Mouse (Mus musculus) intestine, embryonic 16.5 days (tissue): ENCODE results near the gene Serpina1e. TPM values are rescaled to one million over a fixed set of nuclear protein-coding genes. Genes with fewer than 3 reads are reported as not detected.

ENCODE experiments used
- ATAC-seq: fragments of 200-750 bp; cut with Nextera tagmentation; 2 replicates; pipeline ENCODE4 v1.8.0; 2017; ENCODE audit warnings: moderate TSS enrichment, moderate library complexity
- H3K27ac ChIP-seq: fragments of 300-500 bp; sonication (generic); 2 replicates; pipeline ENCODE4 v1.5.1; 2014; ENCODE audit warnings: mild to moderate bottlenecking, low read length
- H3K27me3 ChIP-seq: fragments of 300-500 bp; sonication (generic); replicated peaks from 2 replicates; pipeline ENCODE4 v1.6.1; 2014; ENCODE audit warnings: low read length, control low read depth, mixed read lengths; ENCODE audit not compliant: control insufficient read depth, insufficient read depth
- H3K36me3 ChIP-seq: fragments of 300-500 bp; sonication (generic); 2 replicates; pipeline ENCODE4 v1.6.1; 2014; ENCODE audit warnings: low read length, control low read depth; ENCODE audit not compliant: control insufficient read depth, insufficient read depth
- H3K4me1 ChIP-seq: fragments of 300-500 bp; sonication (generic); 2 replicates; pipeline ENCODE4 v1.6.1; 2014; ENCODE audit warnings: low read length, control low read depth, mixed read lengths; ENCODE audit not compliant: control insufficient read depth, insufficient read depth
- H3K4me2 ChIP-seq: fragments of 300-500 bp; sonication (generic); 2 replicates; pipeline ENCODE4 v1.6.1; 2014; ENCODE audit warnings: low read depth, low read length, control low read depth
- H3K4me3 ChIP-seq: fragments of 300-500 bp; sonication (generic); 2 replicates; pipeline ENCODE4 v1.5.1; 2014; ENCODE audit warnings: mild to moderate bottlenecking, low read length
- H3K9ac ChIP-seq: fragments of 300-500 bp; sonication (generic); 2 replicates; pipeline ENCODE4 v1.6.1; 2014; ENCODE audit warnings: low read depth, low read length
- H3K9me3 ChIP-seq: fragments of 300-500 bp; sonication (generic); 2 replicates; pipeline ENCODE4 v1.6.1; 2016; ENCODE audit warnings: low read length, control low read depth; ENCODE audit not compliant: control insufficient read depth
- WGBS: fragments of 180-500 bp; shearing (Covaris S2); extraction: QIAGEN DNeasy Blood & Tissue Kit; methylation state at CpG from one replicate; pipeline ENCODE4 v1.1.7; 2014; 5-methylcytosine and 5-hydroxymethylcytosine counted together
- polyA plus RNA-seq: library from polyadenylated mRNA; unstranded; fragments of >200 nt; fragmentation: Nextera tagmentation; extraction: Ambion mirVana; gene quantifications from 2 replicates; pipeline ENCODE4 v1.2.1, GENCODE M21; 2015

Gene Serpina1e
- polyA plus RNA-seq, 1 experiment from 2014 or later, result 49.8 TPM

DNA sequence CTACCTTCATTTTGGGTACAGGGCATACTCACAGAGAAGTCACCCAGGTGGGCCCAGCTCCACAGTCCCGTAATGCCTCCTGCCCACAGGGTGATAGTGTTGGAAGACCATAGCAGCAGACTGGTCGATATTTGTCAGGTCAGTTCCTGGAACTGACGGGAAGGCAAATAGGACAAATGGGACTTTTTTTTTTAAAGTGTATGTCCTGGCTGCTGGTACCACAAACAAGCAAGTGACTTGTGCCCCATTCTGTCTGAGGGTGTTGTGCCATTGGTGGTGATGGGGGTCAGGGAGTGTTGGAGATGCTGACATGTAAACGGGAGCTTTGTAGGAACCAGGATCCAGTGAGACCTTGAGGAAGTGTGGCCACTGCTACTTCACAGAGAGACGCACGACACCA, 31.1 kb upstream of the Serpina1e start, which contains the start of gene Serpina11:
Gene Serpina11, minus strand, starts transcription at position 101 of the 400 bp plus-strand sequence.
- no peaks in the 10 kb centered on the region for H3K36me3 ChIP-seq
- H3K9me3 ChIP-seq, result no peaks in the 10 kb centered on the region
- no peaks in the 10 kb centered on the region for H3K27me3 ChIP-seq
- no peak within 1 kb of the TSS for H3K4me2 ChIP-seq
- ATAC-seq, result no peak
- 89% methylated on average over 6 of the region's 6 CpGs for WGBS
- H3K4me1 ChIP-seq, result no peaks in the 10 kb centered on the region
- no peak within 1 kb of the TSS for H3K9ac ChIP-seq
- H3K4me3 ChIP-seq, result no peak within 1 kb of the TSS
- no peak within 1 kb of the TSS for H3K27ac ChIP-seq

DNA sequence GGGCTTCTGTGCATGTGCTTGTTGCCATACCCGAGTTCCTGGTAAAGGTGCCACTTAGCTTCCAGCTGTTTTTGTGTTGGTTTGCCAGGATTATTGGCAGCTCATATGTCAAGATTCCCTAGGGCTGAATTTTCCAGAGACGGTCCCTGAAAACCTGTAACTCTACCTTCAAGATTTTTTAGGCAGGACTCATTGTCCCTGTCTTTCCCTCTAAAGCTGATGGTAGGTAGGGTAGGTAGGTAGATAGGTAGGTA, 30.7 kb upstream of the Serpina1e start:
- Histone ChIP-seq H3K4me2 (no peak overlapping the region), H3K27me3 (no peaks in the 10 kb centered on the region), H3K4me1 (no peaks in the 10 kb centered on the region), H3K27ac (no peak overlapping the region), H3K36me3 (no peaks in the 10 kb centered on the region), H3K9me3 (no peaks in the 10 kb centered on the region), H3K4me3 (no peak overlapping the region), H3K9ac (no peak overlapping the region)
- WGBS, result 54% methylated on average over 2 of the region's 2 CpGs
- no peak for ATAC-seq

DNA sequence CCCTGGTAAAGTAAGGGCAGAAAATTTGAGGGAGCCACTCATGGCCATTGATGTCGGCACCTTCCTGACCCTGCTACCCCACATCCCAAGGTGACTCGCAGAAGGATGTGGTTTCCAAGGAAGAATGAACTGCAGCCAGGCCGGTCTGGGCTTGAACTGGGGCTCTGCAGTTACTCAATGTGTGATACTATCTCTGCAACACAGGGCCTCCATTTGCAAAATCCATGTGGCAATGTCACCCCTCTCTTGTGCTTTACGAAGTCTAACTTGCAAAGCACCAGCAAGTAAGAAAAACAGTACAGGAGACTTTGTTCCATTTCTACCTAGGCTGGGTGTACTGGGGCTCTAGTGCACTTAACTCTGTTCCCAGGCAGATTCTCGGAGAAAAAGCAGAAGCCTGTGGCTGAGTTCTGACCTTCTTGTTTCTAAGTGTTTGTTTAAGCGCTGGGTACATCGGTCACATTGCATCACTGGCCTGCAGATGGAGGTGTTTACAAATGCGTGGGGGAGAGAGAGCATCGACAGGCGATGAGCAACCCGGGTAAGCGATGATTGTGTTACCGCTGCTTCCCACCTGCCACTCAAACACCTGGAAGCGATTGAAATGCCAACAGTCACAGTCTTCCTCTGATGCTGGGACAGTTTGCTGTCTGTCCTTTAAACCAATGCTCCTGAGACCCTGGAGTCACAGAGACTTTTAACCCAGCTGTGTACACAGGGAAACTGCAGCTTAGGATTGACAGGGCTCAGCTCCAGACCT, 30.2 kb upstream of the Serpina1e start:
- Histone ChIP-seq H3K27me3 (no peaks in the 10 kb centered on the region), H3K4me2 (no peak overlapping the region), H3K9me3 (no peaks in the 10 kb centered on the region), H3K4me3 (no peak overlapping the region), H3K36me3 (no peaks in the 10 kb centered on the region), H3K27ac (no peak overlapping the region), H3K9ac (no peak overlapping the region), H3K4me1 (no peaks in the 10 kb centered on the region)
- WGBS, result 33% methylated on average over 14 of the region's 14 CpGs
- peak; percentile 79 for ATAC-seq

DNA sequence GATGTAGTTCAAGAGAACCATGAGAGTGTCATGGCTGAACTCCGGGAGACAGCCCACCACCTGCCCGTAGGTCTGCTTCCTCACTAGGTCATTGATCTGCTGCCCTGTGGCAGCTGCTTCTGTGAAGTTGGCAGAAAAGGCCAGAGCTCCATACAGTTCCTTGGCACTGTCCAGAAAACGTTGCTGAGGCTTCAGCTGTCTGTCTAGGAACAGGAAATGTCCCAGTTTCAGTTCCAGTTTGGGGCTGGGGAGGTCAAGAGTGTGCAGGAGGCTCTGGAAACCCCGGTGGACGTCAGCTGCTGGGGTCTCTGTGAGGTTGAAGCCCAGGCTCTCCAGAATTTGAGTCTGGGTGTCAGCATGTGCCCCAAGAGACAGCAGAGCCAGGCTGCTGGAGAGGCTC, 27.1 kb upstream of the Serpina1e start:
- Histone ChIP-seq H3K4me1 (no peaks in the 10 kb centered on the region), H3K36me3 (no peaks in the 10 kb centered on the region), H3K4me3 (no peak overlapping the region), H3K27me3 (no peaks in the 10 kb centered on the region), H3K4me2 (no peak overlapping the region), H3K27ac (no peak overlapping the region), H3K9ac (no peak overlapping the region), H3K9me3 (no peaks in the 10 kb centered on the region)
- WGBS, result 61% methylated on average over 5 of the region's 5 CpGs
- no peak for ATAC-seq

DNA sequence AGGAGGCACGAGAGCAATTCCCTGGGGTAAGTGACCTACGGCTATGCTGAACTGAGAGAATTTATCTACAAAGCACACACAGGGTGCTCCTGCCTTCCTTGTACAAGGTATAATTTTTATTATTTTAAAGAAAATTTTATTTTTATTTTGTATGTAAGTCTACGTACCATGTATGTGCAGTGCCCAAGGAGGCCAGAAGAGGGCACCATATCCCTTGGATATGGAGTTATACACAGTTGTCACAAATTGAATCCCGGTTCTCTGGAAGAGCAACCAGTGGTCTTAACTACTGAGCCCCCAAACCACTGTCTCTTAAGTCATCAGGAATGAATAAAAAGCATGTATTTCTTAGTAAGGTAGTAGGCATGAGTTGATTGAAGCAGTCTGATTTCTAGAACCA, 26.2 kb upstream of the Serpina1e start:
- Histone ChIP-seq H3K4me2 (no peak overlapping the region), H3K9me3 (no peaks in the 10 kb centered on the region), H3K27ac (no peak overlapping the region), H3K27me3 (no peaks in the 10 kb centered on the region), H3K4me3 (no peak overlapping the region), H3K4me1 (no peaks in the 10 kb centered on the region), H3K36me3 (no peaks in the 10 kb centered on the region), H3K9ac (no peak overlapping the region)
- 62% methylated on average over 4 of the region's 4 CpGs for WGBS
- ATAC-seq, result no peak

DNA sequence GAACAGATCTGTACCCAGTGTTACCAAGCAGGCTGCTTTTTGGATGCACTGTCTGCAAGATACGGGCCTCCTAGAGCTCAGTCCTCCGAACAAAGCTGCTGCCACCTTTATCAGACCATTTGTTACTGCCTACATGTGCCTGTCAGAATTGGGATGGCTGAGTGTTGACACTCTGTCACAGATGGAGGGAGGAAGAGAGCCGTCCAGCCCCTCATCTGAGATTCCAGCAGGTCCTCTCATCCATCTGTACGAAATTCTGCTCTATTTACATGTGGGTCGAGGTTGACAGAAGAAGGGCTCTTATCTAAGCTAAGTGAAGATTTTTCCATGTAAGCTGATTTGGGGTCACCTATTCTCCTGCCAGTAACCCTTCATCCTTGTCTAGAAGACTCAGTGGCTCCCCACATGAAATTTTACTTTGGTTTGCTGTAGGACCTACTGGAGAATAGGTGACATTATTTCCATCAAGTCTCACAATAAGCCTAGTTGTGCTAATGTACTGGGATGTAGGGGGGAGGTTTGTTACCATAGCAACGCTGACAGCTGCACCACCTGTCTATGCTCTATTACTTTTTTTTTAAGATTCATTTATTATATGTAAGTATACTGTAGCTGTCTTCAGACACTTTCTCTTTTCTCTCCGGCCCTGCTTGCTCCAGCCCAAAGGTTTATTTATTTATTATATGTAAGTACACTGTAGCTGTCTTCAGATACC, 23.0 kb upstream of the Serpina1e start:
- no peak for ATAC-seq
- no peaks in the 10 kb centered on the region for H3K27me3 ChIP-seq
- no peak overlapping the region for H3K4me3 ChIP-seq
- H3K27ac ChIP-seq, result no peak overlapping the region
- no peaks in the 10 kb centered on the region for H3K4me1 ChIP-seq
- no peaks in the 10 kb centered on the region for H3K36me3 ChIP-seq
- no peak overlapping the region for H3K9ac ChIP-seq
- H3K9me3 ChIP-seq, result no peaks in the 10 kb centered on the region
- WGBS, result 73% methylated on average over 7 of the region's 7 CpGs
- no peak overlapping the region for H3K4me2 ChIP-seq

DNA sequence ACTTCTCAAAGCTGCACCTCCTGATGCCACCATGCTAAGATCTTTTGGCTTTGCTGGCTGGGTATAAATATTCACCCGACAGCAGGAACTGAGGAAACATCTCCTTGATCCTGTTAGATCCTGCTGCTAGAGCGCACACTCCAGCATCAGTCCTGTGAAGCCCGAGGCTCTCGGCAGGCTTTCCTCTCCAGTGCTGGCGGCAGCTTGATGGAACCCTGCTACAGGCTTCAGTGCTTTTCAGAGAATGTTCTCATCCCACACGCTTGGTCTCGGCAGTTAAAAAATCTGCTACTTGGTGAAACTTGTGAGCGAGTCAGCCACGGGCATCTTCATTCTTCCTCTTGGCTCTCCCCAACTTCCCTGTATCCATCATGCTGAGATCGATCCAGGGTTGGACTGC, 19.5 kb upstream of the Serpina1e start:
- no peak overlapping the region for H3K4me2 ChIP-seq
- H3K36me3 ChIP-seq, result no peaks in the 10 kb centered on the region
- H3K4me1 ChIP-seq, result no peaks in the 10 kb centered on the region
- ATAC-seq, result no peak
- no peak overlapping the region for H3K4me3 ChIP-seq
- H3K9ac ChIP-seq, result no peak overlapping the region
- H3K27me3 ChIP-seq, result no peaks in the 10 kb centered on the region
- H3K27ac ChIP-seq, result no peak overlapping the region
- H3K9me3 ChIP-seq, result no peaks in the 10 kb centered on the region
- 84% methylated on average over 10 of the region's 10 CpGs for WGBS

DNA sequence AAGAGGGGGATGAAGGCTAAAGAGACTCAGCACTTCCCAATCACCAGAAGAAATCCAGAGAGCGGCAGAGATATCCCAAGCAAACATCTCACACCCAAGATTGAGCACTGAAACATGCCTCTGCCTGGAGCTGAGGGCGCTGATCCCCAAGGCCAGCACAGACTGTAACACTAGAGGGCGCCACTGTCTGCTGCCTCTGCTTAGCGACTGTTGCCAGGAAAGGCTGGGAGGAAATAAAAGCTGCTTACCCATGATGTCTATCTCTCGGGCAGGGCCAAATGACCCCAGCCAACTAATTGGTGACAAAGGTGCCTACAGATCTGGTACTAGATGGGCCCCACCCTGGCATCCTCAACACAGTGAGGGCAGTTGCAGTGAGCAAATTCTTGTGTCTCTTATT, 19.1 kb upstream of the Serpina1e start:
- Histone ChIP-seq H3K4me1 (0 out of 2 replicates have a peak, but pooled peaks cover 2% of the 10 kb centered on the region), H3K4me2 (no peak overlapping the region), H3K27ac (no peak overlapping the region), H3K9ac (no peak overlapping the region), H3K9me3 (no peaks in the 10 kb centered on the region), H3K27me3 (no peaks in the 10 kb centered on the region), H3K36me3 (no peaks in the 10 kb centered on the region), H3K4me3 (no peak overlapping the region)
- ATAC-seq, result peak; percentile 53; the same call in 1 of the 2 replicates
- 29% methylated on average over 5 of the region's 5 CpGs for WGBS

DNA sequence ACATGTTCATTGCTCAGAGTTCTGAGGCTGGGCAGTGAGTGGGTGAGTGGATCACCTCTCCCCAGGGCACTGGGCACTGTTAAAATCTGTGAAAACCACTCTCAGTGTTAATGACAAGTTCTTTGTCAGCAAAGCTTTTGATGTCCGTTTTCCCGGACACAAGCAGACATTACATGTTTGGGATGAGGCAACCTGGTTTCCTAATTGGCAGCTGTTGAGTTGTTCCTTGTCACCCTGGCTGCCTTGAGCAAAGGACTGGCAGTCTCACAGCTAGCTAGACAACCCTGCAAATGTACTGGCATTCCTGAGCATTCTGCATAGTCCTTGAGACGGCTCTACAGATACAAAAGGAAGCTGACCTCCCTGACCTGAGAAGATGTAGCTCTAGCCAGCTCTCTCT, 18.3 kb upstream of the Serpina1e start:
- Histone ChIP-seq H3K36me3 (no peaks in the 10 kb centered on the region), H3K4me3 (no peak overlapping the region), H3K4me2 (no peak overlapping the region), H3K4me1 (0 out of 2 replicates have a peak, but pooled peaks cover 2% of the 10 kb centered on the region), H3K27me3 (no peaks in the 10 kb centered on the region), H3K9ac (no peak overlapping the region), H3K27ac (no peak overlapping the region), H3K9me3 (no peaks in the 10 kb centered on the region)
- WGBS, result 70% methylated on average over 3 of the region's 3 CpGs
- ATAC-seq, result no peak
